Mouse (Mus musculus) retina, postnatal 7 days (tissue): Measurements from ENCODE around the gene Hspa12b.

Source experiments
- DNase-seq: peaks from one replicate; pipeline ENCODE4 v3.0.0-alpha.2; 2012; ENCODE audit warnings: low read depth, low spot score

The Hspa12b gene

DNA sequence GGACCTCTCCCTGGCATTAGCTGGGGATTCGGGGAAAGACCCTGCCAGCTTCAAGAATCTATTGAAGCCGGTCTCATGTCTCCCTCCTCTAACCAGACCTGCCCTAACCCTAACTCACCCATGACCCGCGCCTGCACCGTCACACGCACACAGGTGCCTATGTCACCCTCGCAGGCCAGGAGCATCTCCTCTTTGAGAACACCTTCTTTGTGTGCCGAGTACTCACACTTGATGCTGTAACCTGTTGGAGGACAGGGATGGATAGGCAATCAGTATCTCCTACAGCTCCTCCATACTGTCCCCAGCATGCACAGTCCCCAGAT lies 19.9 kb downstream of the Hspa12b start:
- no peak for DNase-seq

DNA sequence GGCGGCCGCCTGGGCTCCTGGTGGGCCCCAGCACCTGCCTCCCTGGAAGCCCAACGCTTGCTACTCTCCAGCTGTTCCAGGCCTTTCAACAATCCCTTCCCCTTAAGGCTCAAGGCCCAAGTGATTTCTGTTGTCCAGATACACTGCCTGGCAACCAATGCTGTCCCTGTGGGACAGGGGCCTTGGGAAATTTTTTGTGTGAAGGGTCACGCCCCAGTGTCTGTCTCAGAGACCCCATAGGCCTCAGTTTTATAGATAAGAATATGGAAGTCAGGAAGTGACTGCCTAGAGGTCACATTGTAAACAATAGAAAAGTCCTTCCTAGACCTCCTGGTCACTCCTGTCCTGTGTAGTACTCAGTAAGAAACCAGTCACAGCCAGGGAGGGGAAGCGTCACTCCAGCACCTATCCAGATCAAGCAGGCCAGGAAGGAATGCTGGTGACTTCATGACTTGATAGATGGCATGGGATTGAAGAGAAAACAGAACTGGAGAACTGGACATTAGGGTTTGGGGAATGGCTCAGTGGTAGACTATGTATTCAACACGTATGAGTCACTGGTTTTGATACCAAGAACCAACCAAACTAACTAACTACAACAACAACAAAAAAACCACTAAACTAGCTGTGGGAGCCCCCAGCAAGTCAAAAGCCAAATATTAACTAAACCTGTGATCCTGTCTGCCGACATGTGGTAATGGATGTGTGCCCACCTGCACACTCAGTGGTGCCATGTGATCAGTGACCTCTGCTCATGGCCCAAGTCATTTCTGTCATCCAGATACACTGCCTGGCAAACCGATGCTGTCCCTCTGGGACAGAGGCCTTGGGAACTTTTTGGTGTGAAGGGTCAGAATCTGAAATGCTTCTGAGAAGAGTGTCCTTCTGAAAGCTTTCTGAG lies 21.5 kb downstream of the Hspa12b start:
- no peak for DNase-seq

DNA sequence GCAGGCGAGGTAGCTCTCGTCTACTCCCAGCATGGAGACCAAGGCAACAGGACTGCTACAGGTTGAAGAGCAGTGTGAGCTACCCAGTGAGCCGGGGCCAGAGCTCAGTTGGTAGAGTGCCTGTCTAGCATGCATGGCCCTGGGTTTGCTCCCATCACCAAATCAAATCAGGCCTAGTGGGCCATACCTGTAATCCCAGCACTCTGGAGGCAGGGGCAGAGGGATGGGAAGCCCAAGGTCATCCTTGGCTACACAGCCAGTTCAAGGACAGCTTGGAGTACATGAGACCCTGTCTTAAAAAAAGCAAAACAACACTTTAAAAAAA lies 22.1 kb downstream of the Hspa12b start:
- DNase-seq = no peak

DNA sequence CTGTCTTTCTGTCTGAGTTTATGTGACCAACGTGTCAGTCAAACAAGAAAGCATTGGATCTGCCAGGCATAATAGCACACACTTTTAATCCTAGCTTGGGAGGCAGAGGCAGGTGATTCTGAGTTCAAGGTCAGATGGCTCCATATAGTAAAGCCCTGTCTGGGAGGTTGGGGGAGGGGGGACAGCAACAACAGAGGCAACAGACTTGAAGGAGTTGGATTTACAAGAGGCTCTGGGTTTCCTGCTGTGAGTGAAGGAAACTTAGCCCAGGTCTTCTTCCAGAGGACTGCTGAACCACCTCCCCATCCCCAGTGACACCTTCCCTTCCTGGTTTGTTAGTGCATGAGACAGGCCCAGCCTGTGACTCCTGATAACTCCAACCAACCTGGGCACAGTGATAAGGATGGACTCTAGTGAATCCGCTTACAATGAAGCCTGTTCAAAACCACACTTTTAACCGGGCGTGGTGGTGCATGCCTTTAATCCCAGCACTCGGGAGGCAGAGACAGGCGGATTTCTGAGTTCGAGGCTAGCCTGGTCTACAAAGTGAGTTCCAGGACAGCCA lies 25.2 kb downstream of the Hspa12b start:
- DNase-seq = no peak

DNA sequence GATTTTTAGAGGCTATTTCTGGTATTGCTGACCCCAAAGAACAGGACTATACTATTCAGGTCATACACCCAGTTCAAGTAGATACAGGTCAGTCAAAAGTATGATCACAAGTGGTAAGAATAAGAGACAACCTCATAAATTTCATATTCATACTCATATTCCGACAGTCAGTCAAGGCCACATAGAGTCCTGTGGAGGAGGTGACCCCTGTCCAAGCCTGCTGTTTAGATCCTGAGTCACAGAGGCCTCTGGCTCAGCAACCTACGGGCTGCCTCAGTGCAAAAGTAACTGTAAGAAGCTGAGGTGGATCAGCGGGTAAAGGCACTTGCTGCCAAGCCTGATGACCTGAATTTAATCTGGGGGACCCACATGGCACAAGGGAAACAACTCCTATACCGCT lies 27.0 kb downstream of the Hspa12b start:
- no peak for DNase-seq

DNA sequence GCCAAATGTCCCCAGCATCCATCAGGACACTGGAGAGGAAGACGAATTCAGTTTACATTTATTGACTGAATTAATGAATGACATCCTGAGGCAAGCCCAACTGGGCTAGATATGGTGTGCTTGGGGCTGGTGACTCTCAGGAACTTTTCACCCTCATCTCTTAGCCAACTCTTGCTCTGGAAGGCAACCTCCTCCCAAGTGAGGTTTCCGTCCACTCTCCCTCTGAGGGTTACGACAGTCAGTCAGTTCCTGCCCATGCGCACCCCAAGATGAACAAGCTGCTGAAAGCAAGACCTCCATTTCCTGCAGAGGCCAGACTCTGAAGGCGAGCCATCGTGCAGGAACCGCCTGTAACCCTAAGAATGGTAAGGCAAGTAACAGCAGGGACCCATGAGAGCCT lies 29.9 kb downstream of the Hspa12b start:
- DNase-seq = no peak

DNA sequence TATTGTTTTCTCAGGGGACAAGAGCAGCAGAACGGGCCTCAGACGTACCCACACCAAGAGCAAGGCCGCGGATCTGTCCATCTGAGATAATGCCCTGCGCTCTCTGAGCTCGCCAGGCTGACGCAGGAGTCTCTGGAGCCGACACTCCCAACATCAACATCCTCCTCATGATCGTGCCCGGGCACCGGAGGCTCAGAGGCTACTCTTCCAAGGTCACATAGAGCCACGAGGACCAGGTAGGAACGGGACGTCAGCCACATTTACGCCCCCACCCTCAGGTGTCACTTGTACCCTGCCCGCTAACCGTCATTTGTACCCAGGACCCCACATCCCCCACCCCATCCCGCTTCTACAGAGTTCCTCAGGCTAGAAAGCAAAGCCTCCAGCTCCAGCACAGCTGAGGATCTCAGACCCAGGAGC lies 32.4 kb downstream of the Hspa12b start:
- no peak for DNase-seq

DNA sequence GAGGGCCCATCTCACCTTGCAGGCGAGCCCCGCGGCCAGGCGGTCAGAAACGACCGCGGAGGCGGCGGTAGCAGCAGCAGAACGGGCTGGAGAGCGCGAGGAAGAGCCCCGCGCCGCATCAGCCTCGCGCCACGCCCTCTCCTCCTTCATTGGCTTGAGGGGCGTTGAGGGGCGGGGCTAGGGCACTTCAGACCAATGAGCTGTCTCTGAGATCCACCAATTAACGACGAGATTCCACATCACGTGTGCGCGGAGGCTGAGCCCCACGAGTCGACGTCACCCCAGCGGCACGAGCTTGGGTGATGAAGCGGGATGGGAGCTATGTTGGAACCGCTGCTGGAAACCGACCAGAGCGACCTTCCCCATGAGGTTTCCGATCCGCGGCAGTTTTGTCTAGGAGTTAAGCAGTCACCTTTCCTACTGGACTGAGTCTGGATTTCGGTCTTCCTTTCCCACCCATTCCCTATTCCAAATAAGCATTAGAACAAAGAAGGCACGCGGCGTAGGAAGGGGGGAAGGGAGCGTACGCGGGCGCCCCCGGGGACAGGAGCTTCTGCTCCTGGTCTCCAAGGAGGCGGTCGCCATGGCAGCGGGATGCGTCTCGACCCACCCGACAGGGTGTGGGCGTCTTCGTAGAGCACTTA lies 33.0 kb downstream of the Hspa12b start, which contains the start of gene 1700037H04Rik:
Gene 1700037H04Rik (minus strand): TSS at position 144 of the 644 bp plus-strand sequence.
- DNase-seq = peak; percentile 97

DNA sequence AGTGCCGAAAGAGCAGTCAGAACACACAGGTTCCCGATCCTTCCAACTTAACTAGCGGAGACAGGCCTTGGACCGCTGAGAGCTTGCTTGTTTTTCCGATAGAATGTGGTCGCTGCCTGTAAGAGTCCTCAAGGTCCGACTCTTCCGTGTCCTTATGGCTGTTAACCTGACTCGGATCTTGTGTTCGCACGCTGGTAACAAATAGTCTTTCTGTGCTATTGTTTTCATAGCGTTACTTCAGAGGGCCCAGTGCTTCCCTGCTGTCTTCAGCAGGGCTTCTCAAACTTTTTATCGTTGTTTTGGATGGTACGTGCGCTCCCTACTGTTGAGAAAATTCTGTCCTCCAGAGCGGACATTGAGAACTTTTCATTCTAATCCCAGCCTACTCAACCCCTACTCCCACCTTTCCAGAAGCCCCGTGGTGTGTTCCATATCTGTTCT lies 33.6 kb downstream of the Hspa12b start:
- no peak for DNase-seq

DNA sequence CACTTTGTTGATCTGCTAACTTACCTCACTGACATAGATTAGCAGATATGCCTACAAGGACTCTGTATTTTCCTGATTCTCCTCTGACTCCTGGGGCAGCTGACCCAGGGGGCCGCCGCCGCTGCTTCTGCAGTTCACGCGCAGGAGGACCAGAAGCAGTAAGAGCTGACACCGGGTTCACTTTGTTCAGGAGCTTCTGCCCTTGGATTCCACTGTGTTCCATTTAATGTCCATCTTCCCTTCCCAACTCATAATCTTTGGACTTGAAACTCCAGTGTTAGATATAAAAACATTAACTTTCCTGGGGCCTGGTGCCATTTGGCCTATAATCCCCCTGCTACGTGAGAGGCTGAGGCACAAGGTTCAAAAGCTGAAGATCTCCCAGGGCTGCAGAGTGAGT lies 36.8 kb downstream of the Hspa12b start:
- DNase-seq = no peak

DNA sequence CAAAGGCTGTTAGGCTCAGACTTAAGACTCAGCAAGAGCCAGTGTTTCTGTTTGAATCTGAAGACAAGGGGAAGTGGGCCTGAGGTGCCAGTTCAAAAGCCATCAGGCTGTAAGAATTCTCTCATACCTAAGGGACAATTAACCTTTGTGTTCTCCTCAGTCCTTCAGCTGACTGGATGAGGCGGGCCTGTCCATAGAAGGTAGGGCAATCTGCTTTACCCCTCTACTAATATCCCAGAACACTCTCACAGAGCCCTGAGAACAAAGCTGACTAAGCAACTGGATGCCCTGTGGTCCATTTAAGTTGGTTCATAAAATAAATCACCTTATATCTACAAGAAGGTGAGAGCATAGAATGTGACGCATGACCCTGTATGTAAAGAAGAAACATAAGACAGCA lies 39.1 kb downstream of the Hspa12b start:
- no peak for DNase-seq

DNA sequence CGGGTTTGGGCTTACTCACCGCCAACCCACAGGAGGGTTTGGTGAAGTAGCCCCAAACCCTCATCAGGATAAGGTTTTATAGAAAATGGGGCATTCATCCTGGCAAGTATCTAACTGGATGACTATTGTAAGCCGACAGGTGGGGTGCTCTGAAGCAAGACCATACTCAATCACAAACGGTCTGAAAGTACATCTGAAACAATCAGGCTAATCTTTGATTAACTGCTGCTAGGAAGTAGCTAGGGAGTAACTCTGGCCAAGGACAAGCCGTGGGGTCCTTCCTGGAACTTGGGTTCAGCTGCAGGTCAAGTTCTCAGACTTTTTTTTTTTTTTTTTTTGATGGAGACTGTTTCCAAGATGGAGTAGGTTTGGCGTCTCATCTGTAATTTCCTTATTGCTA lies 40.9 kb downstream of the Hspa12b start:
- DNase-seq = no peak

DNA sequence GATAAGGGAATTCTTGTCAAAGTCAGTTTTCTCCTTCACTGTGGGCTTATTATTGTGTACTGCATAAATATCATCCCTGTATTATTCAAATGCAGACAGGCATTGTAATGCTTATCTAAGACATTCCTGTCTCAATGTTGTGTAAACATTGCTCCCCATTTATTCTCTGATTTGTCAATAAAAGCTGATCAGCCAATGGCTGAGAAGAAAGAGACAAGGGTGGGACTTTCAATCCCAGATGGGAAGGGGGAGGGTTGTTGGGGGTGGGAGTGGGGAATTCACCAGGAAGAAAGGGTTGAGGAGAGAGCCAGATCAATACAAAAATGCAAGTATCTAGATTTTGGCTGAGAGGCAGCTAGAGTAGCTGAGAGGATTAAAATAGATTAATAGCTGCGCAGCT lies 41.8 kb downstream of the Hspa12b start:
- DNase-seq = no peak

DNA sequence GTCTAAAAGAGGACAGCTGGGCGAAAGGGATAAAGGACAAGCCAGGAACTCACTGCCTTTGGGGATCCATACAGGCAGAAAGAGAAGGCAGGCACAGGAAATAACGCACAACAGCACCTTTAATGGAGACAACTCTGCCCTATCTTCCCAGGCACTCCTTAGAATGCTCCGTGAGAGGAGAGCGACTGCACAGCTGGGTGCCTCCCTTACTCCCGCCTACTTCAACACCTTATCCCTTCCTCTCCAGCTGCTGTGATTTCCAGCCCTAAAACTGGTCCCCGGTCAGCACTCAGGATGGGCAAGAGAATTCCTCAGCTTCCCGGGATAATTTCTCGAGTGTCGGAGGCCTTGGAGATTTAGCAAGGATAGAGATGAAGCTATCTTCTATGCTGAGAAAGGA lies 43.9 kb downstream of the Hspa12b start:
- no peak for DNase-seq

DNA sequence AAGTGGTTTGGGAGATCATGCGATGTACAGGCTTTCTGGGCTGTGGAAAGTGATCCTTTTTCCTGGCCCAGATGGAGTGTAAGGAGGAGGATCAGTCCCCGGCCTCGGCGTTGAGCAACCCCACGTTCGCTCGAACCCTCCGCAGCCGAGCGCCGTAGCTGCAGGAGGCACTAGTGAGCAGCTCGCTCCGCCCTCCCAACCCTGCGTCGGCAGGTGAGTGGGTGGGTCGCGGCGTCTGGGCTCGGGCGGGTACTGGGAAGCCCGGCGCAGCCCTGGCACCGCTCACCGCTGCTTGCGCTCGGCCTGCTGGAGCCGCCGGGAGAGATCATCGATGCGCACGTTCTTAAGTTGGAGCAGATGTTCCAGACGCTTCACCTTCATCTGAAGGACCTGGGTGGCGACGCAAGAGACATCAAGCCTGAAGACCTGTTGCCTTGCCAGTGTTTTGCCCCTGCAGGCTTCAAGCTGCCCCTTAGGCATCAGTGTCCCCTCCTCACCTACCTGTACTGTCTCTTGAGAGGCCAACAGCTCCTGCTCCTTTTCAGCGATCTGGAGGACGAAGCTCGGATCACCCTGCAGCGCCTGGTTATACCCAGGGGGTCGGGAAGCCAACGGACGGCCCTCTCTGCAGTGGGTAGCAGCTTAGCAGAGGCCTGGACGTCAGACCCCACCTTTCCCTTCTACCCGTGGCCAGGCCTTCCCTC lies 44.5 kb downstream of the Hspa12b start:
- no peak for DNase-seq

DNA sequence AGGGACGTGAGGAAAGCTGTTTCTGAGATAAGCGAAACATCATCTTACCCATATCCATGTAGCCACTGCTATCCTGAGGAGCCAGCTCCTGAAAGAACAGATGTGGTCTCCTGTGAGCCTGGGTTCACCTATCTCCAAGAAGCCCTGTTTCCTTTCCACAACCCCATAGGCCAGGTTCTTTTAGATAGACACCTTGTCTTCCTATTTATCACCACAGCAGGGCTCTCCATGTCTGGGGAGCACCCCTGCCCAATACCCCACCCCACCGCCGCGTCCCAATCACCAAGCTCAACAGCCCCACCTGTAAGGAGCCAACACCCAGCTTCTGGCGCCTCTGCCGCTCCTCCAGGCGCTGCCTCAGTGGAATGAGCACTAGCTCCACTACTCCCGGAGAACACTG lies 45.2 kb downstream of the Hspa12b start:
- no peak for DNase-seq

DNA sequence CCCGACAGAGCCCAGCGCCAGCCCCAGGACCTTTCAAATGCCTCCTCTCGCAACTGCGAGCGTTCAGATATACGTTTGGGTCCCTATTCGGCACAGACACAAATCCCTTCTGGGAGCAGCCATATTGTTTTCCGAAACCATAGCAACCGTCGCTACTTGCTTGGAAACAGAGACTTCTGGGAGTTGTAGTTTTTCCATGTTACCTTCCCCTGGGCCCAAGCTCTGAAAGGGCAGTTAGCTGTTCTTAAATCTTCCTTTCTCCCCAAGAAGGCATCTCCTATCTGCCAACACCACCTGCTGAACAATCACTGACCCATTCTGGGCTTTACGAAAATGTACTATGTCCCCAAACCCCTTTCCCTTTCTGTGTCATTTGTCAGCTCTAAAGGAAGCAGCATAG lies 47.6 kb downstream of the Hspa12b start:
- DNase-seq = peak; percentile 75

DNA sequence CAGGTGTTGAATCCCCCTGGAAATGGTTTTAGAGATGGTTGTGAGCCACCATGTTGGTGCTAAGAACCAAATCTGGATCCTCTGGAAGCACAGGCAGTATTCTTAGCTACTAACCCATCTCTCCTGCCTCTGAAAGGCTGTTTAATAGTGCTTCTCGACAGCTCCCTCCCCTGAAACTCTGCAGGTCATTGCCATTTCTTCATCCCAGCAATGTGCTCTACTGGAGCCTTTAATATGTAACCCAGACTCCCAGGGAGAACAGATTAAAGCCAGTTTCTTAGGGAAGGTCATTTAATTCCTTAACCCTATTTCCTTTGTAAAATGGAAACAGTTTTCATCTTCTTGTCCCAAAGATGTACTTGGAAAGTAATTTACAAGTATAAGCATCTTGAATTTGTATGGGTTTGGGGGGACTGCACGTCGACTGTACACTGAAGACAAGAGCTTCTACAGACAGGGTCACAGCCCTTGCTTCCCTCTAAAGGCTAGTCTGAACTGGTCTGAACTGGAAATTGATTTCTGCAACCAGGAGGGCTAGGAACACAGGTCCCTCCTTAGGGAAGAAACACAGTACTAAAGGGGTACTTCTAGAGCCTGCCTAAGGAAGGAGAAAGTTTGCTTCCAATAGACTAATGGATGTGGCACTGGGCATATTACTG lies 48.3 kb downstream of the Hspa12b start:
- DNase-seq = no peak

DNA sequence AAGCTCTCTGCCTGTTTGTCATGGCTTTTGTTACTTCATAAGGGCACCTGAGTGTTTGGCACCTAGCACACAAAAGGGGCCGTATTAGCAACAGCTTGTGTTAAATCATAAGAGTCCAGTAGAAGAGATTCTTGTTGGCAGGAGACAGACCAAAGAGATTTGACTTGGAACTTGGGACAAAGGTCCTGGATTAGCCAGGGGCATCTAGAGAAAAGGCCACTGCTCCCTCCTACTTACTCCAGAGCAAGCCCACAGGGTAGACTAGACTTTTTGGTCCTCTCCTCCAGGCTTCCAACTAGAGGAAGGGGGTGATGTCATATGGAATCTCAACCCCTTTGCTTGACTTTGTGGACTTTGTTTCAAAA lies 48.8 kb downstream of the Hspa12b start:
- DNase-seq = no peak

DNA sequence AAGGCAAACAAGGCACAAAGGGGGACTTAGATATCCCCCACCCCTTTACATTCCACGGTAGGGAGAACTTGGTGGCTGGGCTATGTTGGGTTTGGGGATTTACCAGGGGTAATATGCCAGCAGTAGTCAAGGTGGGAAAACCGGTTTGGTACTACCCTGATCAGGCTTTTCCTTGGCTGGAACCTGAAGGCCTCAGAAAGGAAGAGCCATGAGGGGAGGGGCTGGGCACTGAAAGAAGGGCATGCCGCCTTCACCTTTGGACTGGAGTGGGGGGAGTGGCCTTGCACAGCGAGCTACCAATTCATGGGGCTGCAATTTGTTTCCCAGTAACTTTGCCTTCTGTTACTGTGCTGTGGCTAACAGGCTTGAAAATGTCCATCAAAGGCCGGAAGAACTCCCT lies 49.4 kb downstream of the Hspa12b start:
- DNase-seq = no peak

DNA sequence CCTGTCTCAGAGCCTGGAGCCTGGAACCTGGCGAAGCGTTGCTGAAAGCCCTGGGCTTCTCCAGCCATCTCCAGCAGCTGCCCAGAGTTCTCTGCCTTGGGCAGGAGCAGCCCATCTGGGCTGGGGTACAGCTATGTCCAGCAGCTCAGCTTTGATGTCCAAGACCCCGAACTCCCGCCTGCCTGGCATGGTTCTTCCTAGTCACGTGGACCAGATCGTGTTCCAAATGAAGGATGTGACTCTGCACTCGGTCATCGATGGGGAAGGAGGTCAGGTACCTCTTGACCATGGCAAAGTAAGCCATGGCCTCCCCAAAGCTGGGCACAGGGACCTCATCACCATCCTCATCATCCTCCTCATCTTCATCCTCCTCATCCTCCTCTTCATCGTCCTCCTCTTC lies 50.9 kb downstream of the Hspa12b start:
- DNase-seq = no peak

DNA sequence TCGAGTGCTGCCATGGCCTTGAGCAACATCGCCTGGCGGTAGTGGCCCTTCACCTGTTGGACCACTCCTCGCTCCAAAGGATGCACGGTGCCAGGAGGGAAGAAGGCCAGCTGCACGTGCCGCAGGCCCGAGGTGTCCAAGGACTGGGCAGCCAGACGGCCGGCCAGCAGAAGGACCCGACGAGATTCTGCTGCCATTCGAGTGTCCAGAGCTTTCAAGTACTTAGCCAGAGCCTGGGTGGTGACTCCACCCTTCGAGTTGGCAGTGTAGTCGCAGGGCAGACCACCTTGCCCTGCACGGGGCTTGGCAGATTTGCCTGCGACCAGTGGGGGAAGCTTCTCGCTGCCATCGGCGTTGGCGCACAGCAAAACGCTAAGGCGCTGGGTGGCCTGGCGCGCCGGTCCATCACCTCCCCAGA lies 51.8 kb downstream of the Hspa12b start:
- DNase-seq = no peak
